Mouse (Mus musculus) heart, postnatal 0 days (tissue): ENCODE measurements around the gene Psma6. TPM values are rescaled to one million over a fixed set of nuclear protein-coding genes. Genes with fewer than 3 reads are reported as not detected.
"Not testable (repeated sequence)": the region's sequence is repeated elsewhere in the genome, so short reads cannot be mapped to it uniquely, and the experiment has no call there.

ENCODE experiments used
- ATAC-seq: fragments of 200-750 bp; cut with Nextera tagmentation; 2 replicates; pipeline ENCODE4 v1.8.0; 2017; ENCODE audit warnings: low read depth, moderate number of reproducible peaks, moderate library complexity; ENCODE audit not compliant: insufficient read depth
- DNase-seq: peaks from one replicate; pipeline ENCODE4 v3.0.0-alpha.2; 2016; ENCODE audit warnings: low spot score
- H3K27ac ChIP-seq: fragments of 300-500 bp; sonication (generic); 2 replicates; pipeline ENCODE4 v1.5.1; 2014; ENCODE audit warnings: low read depth, mild to moderate bottlenecking
- H3K27me3 ChIP-seq: fragments of 300-500 bp; sonication (generic); 2 replicates; pipeline ENCODE4 v1.6.1; 2014; ENCODE audit warnings: low read length, mixed read lengths; ENCODE audit not compliant: control insufficient read depth, insufficient read depth
- H3K36me3 ChIP-seq: fragments of 300-500 bp; sonication (generic); replicated peaks from 2 replicates; pipeline ENCODE4 v1.6.1; 2014; ENCODE audit warnings: low read length, mixed read lengths; ENCODE audit not compliant: control insufficient read depth, insufficient read depth
- H3K4me1 ChIP-seq: fragments of 300-500 bp; sonication (generic); 2 replicates; pipeline ENCODE4 v1.6.1; 2014; ENCODE audit warnings: antibody characterized with exemption; ENCODE audit not compliant: control insufficient read depth, insufficient read depth
- H3K4me2 ChIP-seq: fragments of 300-500 bp; sonication (generic); 2 replicates; pipeline ENCODE4 v1.6.1; 2014; ENCODE audit warnings: low read depth, mild to moderate bottlenecking, low read length, moderate library complexity
- H3K4me3 ChIP-seq: fragments of 300-500 bp; sonication (generic); 2 replicates; pipeline ENCODE4 v1.5.1; 2014; ENCODE audit warnings: low read depth, low read length
- H3K9ac ChIP-seq: fragments of 300-500 bp; sonication (generic); replicated peaks from 2 replicates; pipeline ENCODE4 v1.6.1; 2014; ENCODE audit warnings: low read depth, low read length, mixed read lengths
- H3K9me3 ChIP-seq: fragments of 300-500 bp; sonication (generic); replicated peaks from 2 replicates; pipeline ENCODE4 v1.6.1; 2016; ENCODE audit warnings: low read length; ENCODE audit not compliant: control insufficient read depth
- CTCF ChIP-seq: IDR thresholded peaks from 2 replicates; pipeline ENCODE4 v1.5.1; 2016; ENCODE audit warnings: antibody characterized with exemption, control low read depth, low read depth
- EP300 ChIP-seq: IDR thresholded peaks from 2 replicates; pipeline ENCODE4 v1.6.1; 2016; ENCODE audit warnings: antibody characterized with exemption, low read depth
- WGBS: fragments of 180-500 bp; shearing (Covaris S2); extraction: QIAGEN DNeasy Blood & Tissue Kit; methylation state at CpG from one replicate; pipeline ENCODE4 v1.1.7; 2014; 5-methylcytosine and 5-hydroxymethylcytosine counted together
- polyA plus RNA-seq: library from polyadenylated mRNA; unstranded; fragments of >200 nt; fragmentation: Nextera tagmentation; extraction: Ambion mirVana; gene quantifications from 2 replicates; pipeline ENCODE4 v1.2.1, GENCODE M21; 2015
- total RNA-seq: library from RNA; depleted of rRNA; stranded (reverse); fragments of >200 nt; gene quantifications from 2 replicates; pipeline ENCODE4 v1.2.3, GENCODE M21; 2014; ENCODE audit warnings: low replicate concordance

Gene Psma6
- total and polyA plus RNA-seq, 2 experiments from 2014 or later: 75.8 to 383 TPM

- no peak overlapping the region for H3K9ac ChIP-seq
- H3K36me3 ChIP-seq: no peaks in the 10 kb centered on the region
- H3K27ac ChIP-seq: no peak overlapping the region
- no peak for ATAC-seq
- no peak for TF ChIP-seq CTCF
- TF ChIP-seq EP300: no peak
- no peak overlapping the region for H3K4me3 ChIP-seq
- DNase-seq: no peak
- peaks cover 4% of the 10 kb centered on the region for H3K4me1 ChIP-seq
- WGBS: 75% methylated on average over 11 of the region's 11 CpGs
- H3K4me2 ChIP-seq: no peak overlapping the region
- H3K27me3 ChIP-seq: no peaks in the 10 kb centered on the region
- H3K9me3 ChIP-seq: no peaks in the 10 kb centered on the region
Measured at GRCm38 (mm10) chr12:55392733-55393577, 8.9 kb downstream of the Psma6 start.

- peaks cover 14% of the 10 kb centered on the region for H3K4me1 ChIP-seq
- DNase-seq, H3K27me3 ChIP-seq, H3K4me2 ChIP-seq, H3K9ac ChIP-seq, H3K27ac ChIP-seq, H3K9me3 ChIP-seq, H3K36me3 ChIP-seq, H3K4me3 ChIP-seq, ATAC-seq: not testable (repeated sequence)
- 89% methylated on average over 14 of the region's 14 CpGs for WGBS
Measured at GRCm38 (mm10) chr12:55395601-55396000, 11.6 kb downstream of the Psma6 start.

GRCm38 (mm10) chr12:55396536-55396935 lies 12.5 kb downstream of the Psma6 start:
- H3K4me2 ChIP-seq: no peak overlapping the region
- ATAC-seq (no peak), DNase-seq (no peak)
- TF ChIP-seq EP300 (no peak), CTCF (no peak)
- H3K36me3 ChIP-seq: no peaks in the 10 kb centered on the region
- WGBS: 93% methylated on average over 4 of the region's 4 CpGs
- no peak overlapping the region for H3K4me3 ChIP-seq
- H3K27ac ChIP-seq: no peak overlapping the region
- H3K27me3 ChIP-seq: no peaks in the 10 kb centered on the region
- H3K9ac ChIP-seq: no peak overlapping the region
- H3K9me3 ChIP-seq: no peaks in the 10 kb centered on the region
- peaks cover 14% of the 10 kb centered on the region for H3K4me1 ChIP-seq

GRCm38 (mm10) chr12:55397544-55398239 lies 13.7 kb downstream of the Psma6 start:
- H3K9ac ChIP-seq: peak overlapping the region; percentile 94
- peak overlapping the region; percentile 96 for H3K4me3 ChIP-seq
- peak overlapping the region; percentile 80 for H3K4me2 ChIP-seq
- ATAC-seq: no peak
- H3K27ac ChIP-seq: peak overlapping the region; percentile 93
- no peaks in the 10 kb centered on the region for H3K36me3 ChIP-seq
- WGBS: 39% methylated on average over 9 of the region's 9 CpGs
- DNase-seq: peak; percentile 45
- TF ChIP-seq CTCF (no peak), EP300 (no peak)
- H3K27me3 ChIP-seq: no peaks in the 10 kb centered on the region
- peaks cover 14% of the 10 kb centered on the region for H3K4me1 ChIP-seq
- H3K9me3 ChIP-seq: no peaks in the 10 kb centered on the region

GRCm38 (mm10) chr12:55398240-55399127 lies 14.5 kb downstream of the Psma6 start:
- no peaks in the 10 kb centered on the region for H3K9me3 ChIP-seq
- peak overlapping the region; percentile 80 for H3K4me2 ChIP-seq
- TF ChIP-seq EP300: peak; percentile 82; the same call in 1 of the 2 replicates
- TF ChIP-seq CTCF: no peak
- DNase-seq (peak; percentile 97), ATAC-seq (peak; percentile 99)
- H3K27ac ChIP-seq: peak overlapping the region; percentile 93
- H3K9ac ChIP-seq: peak overlapping the region; percentile 94
- peak overlapping the region; percentile 96 for H3K4me3 ChIP-seq
- peaks cover 14% of the 10 kb centered on the region for H3K4me1 ChIP-seq
- H3K27me3 ChIP-seq: no peaks in the 10 kb centered on the region
- H3K36me3 ChIP-seq: no peaks in the 10 kb centered on the region
- under 1% methylated on average over 51 of the region's 51 CpGs for WGBS
